Mouse (Mus musculus) gastrocnemius, postnatal 14 days (tissue): Measurements from ENCODE around the gene Gm40193. TPM values are rescaled to one million over a fixed set of nuclear protein-coding genes. Genes with fewer than 3 reads are reported as not detected.
"Not testable (repeated sequence)": the region's sequence is repeated elsewhere in the genome, so short reads cannot be mapped to it uniquely, and the experiment has no call there.

ENCODE experiments used
- DNase-seq: peaks from one replicate; pipeline ENCODE4 v3.0.0; 2021; ENCODE audit warnings: mixed read lengths
- intact Hi-C: fragments of 180-260 bp; cut with DNase I; formaldehyde crosslinking; loops from one replicate; pipeline ENCODE4 v1.15.1; 2025; ENCODE audit warnings: low total_unique reads
- total RNA-seq, 2 experiments: library from RNA; stranded (reverse); gene quantifications; 2 replicates each; pipeline ENCODE4 v1.2.3; 2021

Gm40193 gene
- total RNA-seq, 2 experiments from 2014 or later: not detected

DNA sequence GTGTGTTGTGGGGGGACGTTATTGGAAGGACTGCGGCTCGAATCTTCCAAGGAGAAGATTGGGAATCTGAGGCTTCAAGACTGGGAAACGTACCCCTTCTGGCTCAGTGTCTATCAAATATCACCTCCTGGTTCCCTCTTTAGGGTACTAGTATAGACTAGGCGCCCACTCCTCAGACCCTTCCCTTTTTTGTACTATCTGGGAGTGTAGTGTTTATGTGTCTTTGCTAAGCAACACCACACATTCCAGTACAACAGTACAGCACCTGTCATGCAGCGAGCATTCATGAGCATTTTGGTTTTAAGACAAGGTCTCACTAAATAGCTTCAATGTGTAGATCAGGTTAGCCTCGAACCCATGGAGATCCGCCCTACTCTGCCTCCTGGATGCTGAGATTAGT, 18.8 kb upstream of the Gm40193 start:
- DNase-seq: no peak
- intact Hi-C loops: no loop called here

- no peak for DNase-seq
- intact Hi-C loops: no loop called here
Observed at GRCm38 (mm10) chr11:70544496-70544895, 11.8 kb upstream of the Gm40193 start.

DNA sequence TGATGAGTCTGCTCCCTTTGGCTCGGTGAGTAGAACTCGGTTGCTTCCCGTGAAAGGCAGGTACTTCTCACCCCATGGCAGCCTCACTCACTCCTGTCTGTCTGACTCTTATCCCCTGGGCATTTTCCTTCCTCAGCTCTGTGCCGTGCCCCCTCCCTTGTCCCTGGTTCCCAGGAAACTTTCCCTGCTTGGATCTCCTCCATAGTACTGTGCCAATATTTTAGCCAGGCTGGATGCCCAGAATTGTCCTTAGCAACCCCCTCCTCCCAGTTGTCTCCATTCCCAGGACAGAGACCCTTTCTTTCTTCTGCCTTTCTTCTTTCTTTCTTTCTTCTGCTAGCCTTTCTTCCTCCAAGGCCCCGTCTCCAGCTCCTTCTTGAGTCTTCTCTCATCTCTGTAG, 8.7 kb upstream of the Gm40193 start:
- no peak for DNase-seq
- intact Hi-C loops: no loop called here

- intact Hi-C loops: no loop called here
Observed at GRCm38 (mm10) chr11:70540928-70541327, 8.2 kb upstream of the Gm40193 start.

DNA sequence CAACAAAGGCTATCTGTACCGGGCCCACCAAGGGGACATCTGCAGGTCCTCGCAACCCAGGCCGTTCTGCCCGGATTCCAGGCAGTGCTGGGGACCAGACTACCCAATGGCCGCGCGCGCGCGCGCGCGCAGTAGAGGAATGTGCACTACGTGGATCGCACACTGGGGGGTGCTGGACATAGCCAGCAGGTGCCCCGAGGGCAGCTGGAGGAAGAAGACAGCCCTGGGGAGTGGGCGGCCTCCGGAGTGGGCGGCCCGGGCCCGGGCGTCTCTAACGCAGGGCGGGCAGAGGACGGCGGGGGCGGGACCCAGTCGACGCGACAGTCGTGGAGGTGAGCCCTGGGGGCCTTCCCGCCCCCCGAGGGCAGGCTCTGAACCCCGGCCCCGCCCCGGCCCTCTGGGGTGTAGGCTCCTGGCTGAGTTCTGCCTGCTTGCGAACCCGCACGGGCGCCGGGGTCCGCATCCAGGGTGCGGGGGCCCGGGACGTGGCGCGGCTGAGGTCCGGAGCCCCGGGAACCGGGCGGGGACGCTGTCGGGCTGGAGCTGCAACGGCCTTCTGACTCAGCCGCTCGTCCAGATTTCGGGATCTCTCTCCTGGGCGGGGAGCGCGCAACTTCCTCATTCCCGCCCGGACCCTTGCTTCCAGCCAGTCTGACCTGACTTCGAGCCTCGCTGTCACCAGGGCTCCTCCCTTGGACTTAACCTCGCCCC, 7.3 kb upstream of the Gm40193 start, which contains the start of gene Pld2:
TSS of gene Pld2 (plus strand) at position 188 of the 711 bp plus-strand sequence.
- DNase-seq: peak; percentile 90
- intact Hi-C loops: no loop called here

More at GRCm38 (mm10) chr11:70540928-70541327, 8.2 kb upstream of the Gm40193 start:
- no peak for DNase-seq

- DNase-seq: no peak
- intact Hi-C loops: no loop called here
Observed at GRCm38 (mm10) chr11:70539423-70539822, 6.7 kb upstream of the Gm40193 start.

DNA sequence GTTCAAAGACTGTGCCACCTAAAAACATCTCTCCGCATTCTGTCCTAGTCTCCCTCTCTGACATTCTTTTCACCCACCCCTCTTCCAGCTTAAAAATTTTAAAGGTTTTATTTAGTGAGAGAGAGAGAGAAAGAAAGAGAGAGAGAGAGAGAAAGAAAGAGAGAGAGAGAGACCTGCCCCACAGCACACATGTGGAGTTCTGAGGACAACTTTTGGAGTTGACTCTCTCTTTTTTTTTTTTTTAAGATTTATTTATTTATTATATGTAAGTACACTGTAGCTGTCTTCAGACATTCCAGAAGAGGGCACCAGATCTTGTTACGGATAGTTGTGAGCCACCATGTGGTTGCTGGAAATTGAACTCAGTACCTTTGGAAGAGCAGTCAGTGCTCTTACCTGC, 1.7 kb downstream of the Gm40193 start:
- DNase-seq: not testable (repeated sequence)
- intact Hi-C loops: loop anchor here (5.0 kb wide), 1 partner anchor 76 kb away; no protein-coding TSS in a partner anchor

- intact Hi-C loops: no loop called here
- DNase-seq: no peak
Observed at GRCm38 (mm10) chr11:70528610-70529009, 4.1 kb downstream of the Gm40193 start.

DNA sequence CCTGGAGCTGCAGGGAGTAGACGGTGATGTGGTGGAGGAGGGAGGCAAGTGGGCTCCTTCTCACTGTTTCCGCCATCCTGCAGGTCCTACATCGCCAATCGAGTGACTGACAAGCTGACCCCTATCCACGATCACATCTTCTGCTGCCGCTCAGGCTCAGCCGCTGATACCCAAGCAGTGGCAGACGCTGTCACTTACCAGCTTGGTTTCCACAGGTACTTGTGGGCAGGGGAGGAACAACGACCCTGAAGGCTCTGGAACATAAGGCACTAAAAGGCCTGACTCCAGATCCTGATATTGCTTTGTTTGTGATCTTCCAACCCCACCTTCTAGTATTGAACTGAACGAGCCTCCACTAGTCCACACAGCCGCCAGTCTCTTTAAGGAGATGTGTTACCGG, 6.5 kb downstream of the Gm40193 start:
- DNase-seq: no peak
- intact Hi-C loops: no loop called here

DNA sequence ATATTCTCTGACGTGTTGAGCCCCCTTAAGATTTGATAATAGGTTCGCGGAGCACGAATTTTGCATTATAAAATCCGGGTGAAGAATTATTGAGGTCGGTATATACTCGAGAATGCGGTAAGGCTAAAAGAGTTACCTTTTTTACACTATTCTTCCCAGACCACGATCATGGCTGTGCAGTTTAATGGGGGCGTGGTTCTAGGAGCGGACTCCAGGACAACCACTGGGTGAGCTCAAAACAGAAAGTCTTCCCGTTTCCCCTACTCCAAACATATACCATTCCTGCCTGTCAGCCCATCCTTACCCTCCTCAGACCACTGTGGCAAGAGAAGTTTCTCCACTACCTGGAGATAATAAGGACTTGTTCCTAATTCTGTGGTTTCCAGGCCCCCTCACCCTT, 7.0 kb downstream of the Gm40193 start:
- DNase-seq: no peak
- intact Hi-C loops: no loop called here

GRCm38 (mm10) chr11:70525184-70525678, 7.5 kb downstream of the Gm40193 start, which contains the start of gene Psmb6:
Gene Psmb6, plus strand, starts transcription at chr11:70525367.
- intact Hi-C loops: no loop called here
- peak; percentile 89 for DNase-seq

- no peak for DNase-seq
- intact Hi-C loops: no loop called here
Observed at GRCm38 (mm10) chr11:70524782-70525181, 8.0 kb downstream of the Gm40193 start.

DNA sequence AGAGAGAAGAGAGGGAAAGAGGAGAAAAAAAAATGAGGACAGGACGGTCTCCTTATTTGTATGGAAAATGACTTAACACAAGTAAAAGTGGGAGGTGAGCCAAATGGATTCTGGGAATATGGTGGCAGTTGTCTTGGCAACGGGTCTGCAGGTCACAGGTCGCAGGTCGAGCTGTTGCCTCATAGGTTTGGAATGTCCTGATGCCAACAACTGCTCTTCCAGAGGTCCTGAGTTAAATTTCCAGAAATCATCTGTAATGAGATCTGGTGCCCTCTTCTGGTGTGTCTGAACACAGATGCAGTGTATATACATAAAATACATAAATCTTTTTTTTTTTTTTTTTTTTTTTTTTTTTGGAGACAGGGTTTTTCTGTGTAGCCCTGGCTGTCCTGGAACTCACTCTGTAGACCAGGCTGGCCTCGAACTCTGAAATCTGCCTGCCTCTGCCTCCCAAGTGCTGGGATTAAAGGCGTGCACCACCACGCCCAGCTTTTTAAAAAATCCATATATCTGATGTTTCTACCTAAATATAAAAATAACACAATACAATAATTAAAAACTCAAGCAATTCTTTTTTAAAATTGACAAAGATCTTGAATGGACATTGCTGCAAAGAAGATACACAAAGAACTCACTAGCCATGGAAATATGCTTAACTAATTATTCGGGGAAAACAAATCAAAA, 9.3 kb downstream of the Gm40193 start:
- intact Hi-C loops, DNase-seq: not testable (repeated sequence)

DNA sequence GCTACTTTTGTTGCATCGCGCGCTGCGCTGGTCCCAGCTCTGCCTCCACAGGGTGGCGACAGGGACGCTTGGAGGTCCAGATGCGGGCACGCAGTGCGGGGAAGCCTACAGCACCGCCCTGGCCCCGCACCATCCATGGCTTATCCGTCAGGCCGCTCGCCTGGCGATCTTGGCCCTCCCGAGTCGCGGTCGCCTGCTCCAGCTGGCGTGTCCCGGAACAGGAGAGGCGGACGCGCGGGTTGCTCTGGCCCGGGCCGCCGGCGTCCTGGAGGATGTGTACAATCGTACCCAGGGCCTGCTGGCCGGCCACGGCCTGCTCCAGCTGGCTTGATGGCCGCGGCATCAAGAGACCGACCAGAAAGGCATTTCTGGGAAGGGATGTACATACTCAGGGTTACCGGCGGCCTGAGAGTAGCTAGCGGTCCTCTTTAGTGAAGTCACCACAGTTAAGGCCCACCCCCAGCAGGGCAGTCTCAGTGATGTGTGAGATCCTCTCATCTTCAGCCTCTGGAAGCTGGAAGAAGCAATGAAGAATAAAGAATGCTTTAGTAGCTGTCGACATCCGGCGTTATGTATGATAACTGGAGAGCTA, 12.5 kb downstream of the Gm40193 start:
- intact Hi-C loops: no loop called here
- DNase-seq: peak; percentile 59

- intact Hi-C loops: loop anchor here (2.0 to 5.0 kb wide), 2 partner anchors 86 to 238 kb away; no protein-coding TSS in a partner anchor
- DNase-seq: no peak
Observed at GRCm38 (mm10) chr11:70518923-70519322, 13.8 kb downstream of the Gm40193 start, which contains the start of gene Gltpd2. Gene Gltpd2, plus strand, starts transcription at chr11:70519196.

GRCm38 (mm10) chr11:70518436-70518835, 14.3 kb downstream of the Gm40193 start:
- intact Hi-C loops: loop anchor here (2.0 to 5.0 kb wide), 2 partner anchors 86 to 239 kb away; no protein-coding TSS in a partner anchor

GRCm38 (mm10) chr11:70516352-70516751, 16.4 kb downstream of the Gm40193 start:
- no peak for DNase-seq
- intact Hi-C loops: loop anchor here (5.0 kb wide), 1 partner anchor 241 kb away; no protein-coding TSS in a partner anchor

More at GRCm38 (mm10) chr11:70518436-70518835, 14.3 kb downstream of the Gm40193 start:
- DNase-seq: no peak

- intact Hi-C loops: no loop called here
- no peak for DNase-seq
Observed at GRCm38 (mm10) chr11:70514288-70514687, 18.5 kb downstream of the Gm40193 start, which contains the start of gene Vmo1. Gene Vmo1, minus strand, starts transcription at chr11:70514616.

GRCm38 (mm10) chr11:70513520-70513919, 19.2 kb downstream of the Gm40193 start:
- peak; percentile 56 for DNase-seq
- intact Hi-C loops: no loop called here
